Mouse (Mus musculus) myocyte (in vitro differentiated cells): Measurements from ENCODE around the gene Cdh20. TPM values are rescaled to one million over a fixed set of nuclear protein-coding genes. Genes with fewer than 3 reads are reported as not detected.

Experiments used
- H3K27me3 ChIP-seq: one replicate; pipeline ENCODE4 v1.6.1; 2011; ENCODE audit not compliant: control insufficient read depth, insufficient read depth, insufficient read length
- H3K36me3 ChIP-seq: one replicate; pipeline ENCODE4 v1.6.1; 2011; ENCODE audit not compliant: control insufficient read depth, insufficient read depth
- H3K4me2 ChIP-seq: one replicate; pipeline ENCODE4 v1.6.1; 2011; ENCODE audit warnings: low read depth, control low read depth
- H3K4me3 ChIP-seq: one replicate; pipeline ENCODE4 v1.5.1; 2011; ENCODE audit warnings: mild to moderate bottlenecking, control low read depth, moderate library complexity
- H3K79me2 ChIP-seq: one replicate; pipeline ENCODE4 v1.6.1; 2011; ENCODE audit not compliant: control insufficient read depth, insufficient read depth
- H3ac ChIP-seq: one replicate; pipeline ENCODE4 v1.6.1; 2011; ENCODE audit not compliant: control insufficient read depth, insufficient read length
- CEBPB ChIP-seq: IDR thresholded peaks from 2 replicates; pipeline ENCODE4 v1.6.1; 2011; ENCODE audit warnings: mild to moderate bottlenecking, moderate library complexity; ENCODE audit not compliant: poor library complexity, insufficient read depth, severe bottlenecking
- E2F4 ChIP-seq: IDR thresholded peaks from one replicate; pipeline ENCODE4 v1.6.1; 2011; ENCODE audit warnings: mild to moderate bottlenecking, control low read depth, moderate library complexity; ENCODE audit not compliant: insufficient read depth
- MAX ChIP-seq: IDR thresholded peaks from one replicate; pipeline ENCODE4 v1.6.1; 2011; ENCODE audit warnings: low read depth, mild to moderate bottlenecking, control low read depth
- MYOD1 ChIP-seq, 3 experiments: IDR thresholded peaks; one replicate each; pipeline ENCODE4 v1.6.1; 2011; ENCODE audit warnings: control low read depth in 2 of 3, low read depth in 2 of 3, mild to moderate bottlenecking in 2 of 3, moderate library complexity in 1 of 3; ENCODE audit not compliant: insufficient read length in 2 of 3, control insufficient read depth in 1 of 3
- MYOG ChIP-seq, 3 experiments: IDR thresholded peaks; one replicate each; pipeline ENCODE4 v1.6.1; 2011; ENCODE audit warnings: control low read depth in 2 of 3, low read depth in 2 of 3, mild to moderate bottlenecking in 2 of 3; ENCODE audit not compliant: insufficient read length in 2 of 3, control insufficient read depth in 1 of 3, insufficient read depth in 1 of 3
- POLR2A ChIP-seq: IDR thresholded peaks from one replicate; pipeline ENCODE4 v1.6.1; 2011; ENCODE audit warnings: low read depth, mild to moderate bottlenecking, control low read depth, moderate library complexity; ENCODE audit not compliant: insufficient read length
- POLR2AphosphoS2 ChIP-seq: IDR thresholded peaks from one replicate; pipeline ENCODE4 v1.6.1; 2011; ENCODE audit warnings: low read depth, control low read depth; ENCODE audit not compliant: insufficient read length
- REST ChIP-seq: IDR thresholded peaks from one replicate; pipeline ENCODE4 v1.6.1; 2011; ENCODE audit warnings: mild to moderate bottlenecking, control low read depth, moderate library complexity; ENCODE audit not compliant: insufficient read depth, insufficient read length
- SRF ChIP-seq: IDR thresholded peaks from one replicate; pipeline ENCODE4 v1.6.1; 2011; ENCODE audit warnings: low read depth; ENCODE audit not compliant: control insufficient read depth, insufficient read length
- TCF12 ChIP-seq: IDR thresholded peaks from one replicate; pipeline ENCODE4 v1.6.1; 2011; ENCODE audit warnings: mild to moderate bottlenecking, control low read depth; ENCODE audit not compliant: poor library complexity, insufficient read depth, severe bottlenecking
- TCF3 ChIP-seq: IDR thresholded peaks from one replicate; pipeline ENCODE4 v1.6.1; 2011; ENCODE audit warnings: low read depth, control low read depth; ENCODE audit not compliant: insufficient read length
- USF1 ChIP-seq: IDR thresholded peaks from one replicate; pipeline ENCODE4 v1.6.1; 2011; ENCODE audit warnings: low read depth, mild to moderate bottlenecking, control low read depth, moderate library complexity
- polyA plus RNA-seq: library from polyadenylated mRNA; unstranded; fragments of >200 nt; fragmentation: generic; extraction: Trizol; gene quantifications from one replicate; pipeline ENCODE4 v1.2.1, GENCODE M21; 2012; ENCODE audit warnings: missing spikeins

Gene Cdh20
- 0.01 TPM for polyA plus RNA-seq

DNA sequence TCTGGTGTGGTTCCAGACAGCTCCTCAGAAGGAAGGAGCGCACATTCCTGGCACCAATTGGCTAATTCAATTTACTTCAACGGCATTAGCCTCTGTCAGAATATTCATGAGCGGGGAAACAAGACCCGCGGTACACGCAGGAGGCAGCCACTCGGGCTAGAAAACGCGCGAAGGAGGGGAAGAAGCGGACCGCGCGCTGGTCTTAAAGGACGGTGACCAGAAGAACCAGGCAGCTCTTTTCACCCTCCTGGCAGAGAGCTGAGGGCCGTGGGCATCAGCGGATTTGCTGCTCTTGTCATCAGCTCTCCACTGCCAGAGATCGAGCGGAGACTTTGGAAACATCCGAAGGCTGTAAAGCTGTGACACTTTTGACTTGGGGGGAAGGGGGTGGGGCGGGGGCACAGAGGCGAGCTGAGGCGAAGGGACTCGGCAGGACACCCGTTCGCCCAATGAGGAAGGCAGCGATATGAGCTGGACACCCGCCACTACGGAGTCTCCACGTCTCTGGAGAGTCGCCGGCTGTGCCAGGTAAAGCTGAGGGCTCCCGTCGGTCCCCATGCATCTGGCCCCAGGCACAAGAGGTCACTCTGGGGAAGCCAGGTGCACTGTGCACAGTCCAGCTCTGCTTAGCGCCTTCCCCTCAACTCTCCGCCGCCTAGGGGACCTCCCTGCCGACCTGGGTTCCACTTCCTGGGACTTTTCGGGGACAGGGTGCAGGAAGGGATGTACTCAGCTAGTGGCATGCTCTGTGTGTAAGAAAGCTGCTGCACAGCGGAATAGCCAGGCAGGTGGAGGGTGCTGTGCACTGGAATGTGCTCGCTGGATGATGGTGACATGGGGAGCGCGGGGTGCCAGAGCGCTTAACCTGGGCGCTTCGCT is at the start of gene Cdh20:
Gene Cdh20 (plus strand): TSS at position 159 of the 879 bp plus-strand sequence.
- no peaks in the 10 kb centered on the region for H3K36me3 ChIP-seq
- H3K4me3 ChIP-seq, result no peak within 1 kb of the TSS
- H3ac ChIP-seq, result no peak within 1 kb of the TSS
- TF ChIP-seq REST, result no peak
- TF ChIP-seq MAX, result no peak
- no peak for TF ChIP-seq USF1
- no peak within 1 kb of the TSS for H3K4me2 ChIP-seq
- no peaks in the 10 kb centered on the region for H3K79me2 ChIP-seq
- no peaks in the 10 kb centered on the region for H3K27me3 ChIP-seq

GRCm38 (mm10) chr1:104746816-104747215 is 21.5 kb upstream of the Cdh20 start:
- H3K4me2 ChIP-seq, result no peak overlapping the region
- H3K79me2 ChIP-seq, result no peaks in the 10 kb centered on the region
- no peak overlapping the region for H3ac ChIP-seq
- H3K4me3 ChIP-seq, result no peak overlapping the region
- H3K36me3 ChIP-seq, result no peaks in the 10 kb centered on the region
- no peaks in the 10 kb centered on the region for H3K27me3 ChIP-seq
- TF ChIP-seq USF1 (no peak), MYOD1 (IDR thresholded peaks at IDR 0.05; ENCODE audit: control insufficient read depth in 1 of 3, insufficient read length in 2 of 3, low read depth in 2 of 3) (peak in 1 of 3 experiments; percentile 33), POLR2A (no peak), E2F4 (no peak)

- no peaks in the 10 kb centered on the region for H3K36me3 ChIP-seq
- H3ac ChIP-seq, result no peak overlapping the region
- H3K4me3 ChIP-seq, result no peak overlapping the region
- H3K4me2 ChIP-seq, result no peak overlapping the region
- TF ChIP-seq MYOD1 (IDR thresholded peaks at IDR 0.05; ENCODE audit: control insufficient read depth in 1 of 3, insufficient read length in 2 of 3, low read depth in 2 of 3) (no peak), CEBPB (no peak), SRF (no peak), E2F4 (no peak), MYOG (IDR thresholded peaks at IDR 0.05; ENCODE audit: control insufficient read depth in 1 of 3, insufficient read depth in 1 of 3, insufficient read length in 2 of 3, low read depth in 2 of 3) (no peak), POLR2AphosphoS2 (no peak), MAX (no peak), POLR2A (no peak), TCF12 (no peak), TCF3 (no peak), REST (no peak)
- H3K79me2 ChIP-seq, result no peaks in the 10 kb centered on the region
- H3K27me3 ChIP-seq, result no peaks in the 10 kb centered on the region
Observed at GRCm38 (mm10) chr1:104747438-104747837, 20.9 kb upstream of the Cdh20 start.

GRCm38 (mm10) chr1:104754483-104754882 is 13.8 kb upstream of the Cdh20 start:
- H3ac ChIP-seq, result no peak overlapping the region
- H3K4me2 ChIP-seq, result no peak overlapping the region
- no peaks in the 10 kb centered on the region for H3K79me2 ChIP-seq
- H3K36me3 ChIP-seq, result no peaks in the 10 kb centered on the region
- no peaks in the 10 kb centered on the region for H3K27me3 ChIP-seq
- no peak for TF ChIP-seq USF1
- TF ChIP-seq MYOD1 (IDR thresholded peaks at IDR 0.05; ENCODE audit: control insufficient read depth in 1 of 3, insufficient read length in 2 of 3, low read depth in 2 of 3), result peak in 1 of 3 experiments; percentile 58
- peak in 1 of 3 experiments; percentile 25 for TF ChIP-seq MYOG (IDR thresholded peaks at IDR 0.05; ENCODE audit: control insufficient read depth in 1 of 3, insufficient read depth in 1 of 3, insufficient read length in 2 of 3, low read depth in 2 of 3)
- no peak overlapping the region for H3K4me3 ChIP-seq

- no peak for TF ChIP-seq USF1
- no peak for TF ChIP-seq MYOD1 (IDR thresholded peaks at IDR 0.05; ENCODE audit: control insufficient read depth in 1 of 3, insufficient read length in 2 of 3, low read depth in 2 of 3)
- TF ChIP-seq POLR2AphosphoS2, result no peak
- TF ChIP-seq TCF3, result no peak
- no peak for TF ChIP-seq E2F4
- TF ChIP-seq POLR2A, result no peak
- TF ChIP-seq TCF12, result no peak
- no peak for TF ChIP-seq SRF
- TF ChIP-seq REST, result no peak
- TF ChIP-seq MAX, result no peak
- no peak overlapping the region for H3ac ChIP-seq
Observed at GRCm38 (mm10) chr1:104755896-104756295, 12.4 kb upstream of the Cdh20 start.

More at GRCm38 (mm10) chr1:104755896-104756295, 12.4 kb upstream of the Cdh20 start:
- Histone ChIP-seq H3K4me2 (no peak overlapping the region), H3K4me3 (no peak overlapping the region), H3K36me3 (no peaks in the 10 kb centered on the region), H3K79me2 (no peaks in the 10 kb centered on the region), H3K27me3 (no peaks in the 10 kb centered on the region)
